Mouse (Mus musculus) right cerebral cortex, postnatal 4 days (tissue): ENCODE results near the gene Dlat.

Experiments used
- DNase-seq: peaks from one replicate; pipeline ENCODE4 v3.0.0-alpha.2; 2022

Gene Dlat

DNA sequence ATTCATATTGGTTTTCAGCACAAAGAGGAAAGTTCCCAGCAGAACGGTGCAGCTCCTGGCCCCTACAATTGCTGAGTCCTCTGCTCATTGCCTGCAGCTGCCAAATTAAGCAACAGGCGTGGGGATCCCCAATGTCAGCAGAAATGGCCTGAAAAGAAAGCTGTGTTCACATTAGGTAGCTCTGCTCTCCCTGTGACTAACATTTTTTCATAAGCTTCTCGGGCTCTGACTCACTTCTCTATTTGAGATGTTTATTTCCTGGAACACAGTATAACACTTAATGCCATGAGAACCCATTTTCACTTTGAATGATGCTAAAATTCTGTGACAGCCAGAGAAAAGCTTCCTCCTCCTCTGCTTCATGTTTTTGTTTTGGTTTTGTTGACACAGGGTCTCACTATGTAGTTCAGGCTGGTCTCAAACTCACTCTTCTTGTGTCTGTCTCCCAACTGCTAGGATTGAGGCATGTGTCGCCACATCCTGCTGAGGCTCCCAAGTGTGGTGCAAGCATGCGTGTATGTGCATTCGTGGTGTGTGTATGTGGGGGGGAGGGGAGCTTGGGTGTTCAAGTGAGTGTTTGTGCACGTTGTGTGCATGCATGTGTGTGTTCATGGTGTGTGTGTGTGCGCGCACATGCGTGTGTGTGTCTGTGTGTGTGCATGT, 68.6 kb downstream of the Dlat start:
- DNase-seq, result no peak

GRCm38 (mm10) chr9:50586955-50587354, 72.6 kb downstream of the Dlat start:
- DNase-seq, result no peak

DNA sequence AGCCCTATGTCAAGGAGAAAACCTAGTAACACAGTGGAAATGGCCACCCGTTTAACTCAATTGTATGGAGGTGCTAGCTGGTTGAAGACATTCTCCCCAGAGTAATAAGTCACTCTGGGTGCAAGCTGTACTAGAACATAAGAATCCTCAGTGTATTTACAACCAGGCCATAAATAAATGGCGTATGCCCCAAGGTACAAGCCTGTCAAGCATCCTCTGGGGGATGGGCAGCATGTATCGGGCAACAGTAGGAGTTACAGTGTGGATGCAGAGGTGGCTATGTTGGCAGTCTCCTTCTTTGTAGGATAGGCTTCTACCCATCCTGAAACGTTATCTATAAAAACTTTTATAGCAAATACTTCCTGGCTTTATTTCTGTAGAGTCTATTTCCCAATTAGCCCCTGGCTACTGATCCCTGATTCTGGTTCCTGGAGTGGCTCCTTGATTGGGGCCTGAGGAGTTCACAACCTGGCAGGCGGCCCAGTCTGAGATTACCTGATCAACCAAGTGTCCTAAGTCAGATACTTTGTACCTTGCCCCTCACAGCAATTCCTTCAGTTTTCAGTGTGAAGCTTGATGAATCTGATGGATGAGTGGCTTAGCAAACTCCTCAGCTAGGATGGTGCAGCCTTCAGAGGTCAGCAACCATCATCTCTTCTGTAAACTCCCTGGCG, 74.3 kb downstream of the Dlat start:
- DNase-seq, result no peak
